Mouse (Mus musculus): ENCODE measurements around the gene Hnrnpul2.

Hnrnpul2 gene

GRCm38 (mm10) chr19:8819596-8820423 lies at the start of gene Hnrnpul2:
TSS of gene Hnrnpul2 (plus strand) at chr19:8820010.
- peak; percentile 99 for DNase-seq

- DNase-seq = peak; percentile 79 to 83
These were observed 49.1 kb upstream of the Hnrnpul2 start, which contains the start of gene Tmem223 for GRCm38 (mm10) chr19:8770567-8771270. TSS of gene Tmem223 (plus strand) at chr19:8770996.

- DNase-seq = no peak
These were observed 46.8 kb upstream of the Hnrnpul2 start for GRCm38 (mm10) chr19:8772996-8773395.

GRCm38 (mm10) chr19:8773409-8773808 lies 46.4 kb upstream of the Hnrnpul2 start:
- DNase-seq = no peak

GRCm38 (mm10) chr19:8774086-8774835 lies 45.5 kb upstream of the Hnrnpul2 start, which contains the start of gene Tmem179b:
TSS of gene Tmem179b (minus strand) at chr19:8774467.
- DNase-seq = peak; percentile 95

- no peak for DNase-seq
These were observed 44.8 kb upstream of the Hnrnpul2 start for GRCm38 (mm10) chr19:8774951-8775421.

GRCm38 (mm10) chr19:8786008-8786781 lies 33.6 kb upstream of the Hnrnpul2 start, which contains the start of gene Taf6l:
TSS of gene Taf6l (minus strand) at chr19:8786417.
- peak; percentile 96 for DNase-seq

GRCm38 (mm10) chr19:8788521-8788920 lies 31.3 kb upstream of the Hnrnpul2 start:
- no peak for DNase-seq

- no peak for DNase-seq
These were observed 30.6 kb upstream of the Hnrnpul2 start for GRCm38 (mm10) chr19:8789171-8789570.

GRCm38 (mm10) chr19:8790171-8790570 lies 29.6 kb upstream of the Hnrnpul2 start:
- no peak for DNase-seq

GRCm38 (mm10) chr19:8798264-8798946 lies 21.4 kb upstream of the Hnrnpul2 start, which contains the start of gene Polr2g:
TSS of gene Polr2g (minus strand) at chr19:8798577.
- peak; percentile 93 to 94 for DNase-seq

- DNase-seq = no peak
These were observed 20.9 kb upstream of the Hnrnpul2 start for GRCm38 (mm10) chr19:8798947-8799315.

GRCm38 (mm10) chr19:8802130-8802821 lies 17.5 kb upstream of the Hnrnpul2 start, which contains the start of gene Zbtb3:
TSS of gene Zbtb3 (plus strand) at chr19:8802555.
- peak; percentile 98 for DNase-seq

- no peak for DNase-seq
These were observed 16.5 kb upstream of the Hnrnpul2 start for GRCm38 (mm10) chr19:8803204-8803780.

GRCm38 (mm10) chr19:8803879-8804660 lies 15.7 kb upstream of the Hnrnpul2 start:
- no peak for DNase-seq

GRCm38 (mm10) chr19:8806810-8807209 lies 13.0 kb upstream of the Hnrnpul2 start:
- DNase-seq = no peak

GRCm38 (mm10) chr19:8815812-8816211 lies 4.0 kb upstream of the Hnrnpul2 start:
- DNase-seq = no peak

GRCm38 (mm10) chr19:8817001-8817400 lies 2.8 kb upstream of the Hnrnpul2 start:
- DNase-seq = no peak

GRCm38 (mm10) chr19:8818301-8818798 lies 1.5 kb upstream of the Hnrnpul2 start:
- no peak for DNase-seq

Measured in lung, adult 18-20 months (tissue).